Mouse (Mus musculus) heart, embryonic 12.5 days (tissue): ENCODE measurements around the gene Maml3. TPM values are rescaled to one million over a fixed set of nuclear protein-coding genes. Genes with fewer than 3 reads are reported as not detected.
A peak's percentile ranks its signal among the peaks of the same experiment; 100 is the strongest.

Source experiments
- ATAC-seq: fragments of 200-750 bp; cut with Nextera tagmentation; 2 replicates; pipeline ENCODE4 v1.8.0; 2017; ENCODE audit warnings: moderate TSS enrichment, moderate library complexity; ENCODE audit not compliant: insufficient number of reproducible peaks, low FRiP score
- H3K27ac ChIP-seq: fragments of 300-500 bp; sonication (generic); 2 replicates; pipeline ENCODE4 v1.5.1; 2016; ENCODE audit warnings: mild to moderate bottlenecking, moderate library complexity; ENCODE audit not compliant: poor library complexity, severe bottlenecking
- H3K27me3 ChIP-seq: fragments of 300-500 bp; sonication (generic); replicated peaks from 2 replicates; pipeline ENCODE4 v1.6.1; 2016; ENCODE audit warnings: mild to moderate bottlenecking, moderate library complexity
- H3K36me3 ChIP-seq: fragments of 300-500 bp; sonication (generic); 2 replicates; pipeline ENCODE4 v1.6.1; 2016; ENCODE audit warnings: mild to moderate bottlenecking, moderate library complexity
- H3K4me1 ChIP-seq: fragments of 300-500 bp; sonication (generic); replicated peaks from 2 replicates; pipeline ENCODE4 v1.6.1; 2016; ENCODE audit warnings: mild to moderate bottlenecking
- H3K4me2 ChIP-seq: fragments of 300-500 bp; sonication (generic); 2 replicates; pipeline ENCODE4 v1.6.1; 2016; ENCODE audit warnings: mild to moderate bottlenecking, moderate library complexity
- H3K4me3 ChIP-seq: fragments of 300-500 bp; sonication (generic); 2 replicates; pipeline ENCODE4 v1.5.1; 2016; ENCODE audit warnings: mild to moderate bottlenecking
- H3K9ac ChIP-seq: fragments of 300-500 bp; sonication (generic); 2 replicates; pipeline ENCODE4 v1.6.1; 2016; ENCODE audit warnings: mild to moderate bottlenecking, moderate library complexity
- H3K9me3 ChIP-seq: fragments of 300-500 bp; sonication (generic); replicated peaks from 2 replicates; pipeline ENCODE4 v1.6.1; 2016; ENCODE audit warnings: mild to moderate bottlenecking, moderate library complexity
- WGBS: fragments of 180-500 bp; shearing (Covaris S2); methylation state at CpG from one replicate; pipeline ENCODE4 v1.1.7; 2016; 5-methylcytosine and 5-hydroxymethylcytosine counted together
- polyA plus RNA-seq: library from polyadenylated mRNA; unstranded; fragments of >200 nt; fragmentation: Nextera tagmentation; extraction: Ambion mirVana; gene quantifications from 2 replicates; pipeline ENCODE4 v1.2.1, GENCODE M21; 2016

Gene Maml3
- polyA plus RNA-seq, 1 experiment from 2014 or later = 2.6 TPM

- H3K4me2 ChIP-seq = no peak overlapping the region
- ATAC-seq = no peak
- H3K4me1 ChIP-seq = peaks cover 9% of the 10 kb centered on the region
- H3K9me3 ChIP-seq = 0 out of 2 replicates have a peak, but pooled peaks cover 4% of the 10 kb centered on the region
- H3K27me3 ChIP-seq = no peaks in the 10 kb centered on the region
- no peak overlapping the region for H3K9ac ChIP-seq
- H3K36me3 ChIP-seq = no peaks in the 10 kb centered on the region
- 45% methylated on average over 5 of the region's 5 CpGs for WGBS
- H3K27ac ChIP-seq = no peak overlapping the region
- H3K4me3 ChIP-seq = no peak overlapping the region
Measured at GRCm38 (mm10) chr3:51924636-51925035, 180.2 kb downstream of the Maml3 start.

GRCm38 (mm10) chr3:51923800-51924199 lies 181.1 kb downstream of the Maml3 start:
- H3K36me3 ChIP-seq = no peaks in the 10 kb centered on the region
- H3K27me3 ChIP-seq = no peaks in the 10 kb centered on the region
- no peak overlapping the region for H3K27ac ChIP-seq
- 88% methylated on average over 6 of the region's 6 CpGs for WGBS
- no peak for ATAC-seq
- 0 out of 2 replicates have a peak, but pooled peaks cover 4% of the 10 kb centered on the region for H3K9me3 ChIP-seq
- H3K9ac ChIP-seq = no peak overlapping the region
- H3K4me3 ChIP-seq = no peak overlapping the region
- no peak overlapping the region for H3K4me2 ChIP-seq
- H3K4me1 ChIP-seq = peaks cover 9% of the 10 kb centered on the region

- Histone ChIP-seq H3K4me3 (no peak overlapping the region), H3K27ac (no peak overlapping the region), H3K9ac (0 out of 2 replicates have a peak overlapping the region, but pooled peaks have one; percentile 2), H3K4me2 (no peak overlapping the region), H3K27me3 (no peaks in the 10 kb centered on the region), H3K4me1 (peaks cover 35% of the 10 kb centered on the region), H3K9me3 (0 out of 2 replicates have a peak, but pooled peaks cover 4% of the 10 kb centered on the region), H3K36me3 (no peaks in the 10 kb centered on the region)
- 81% methylated on average over 4 of the region's 4 CpGs for WGBS
- ATAC-seq = peak; percentile 30; the same call in 1 of the 2 replicates
Measured at GRCm38 (mm10) chr3:51916902-51917301, 188.0 kb downstream of the Maml3 start.

GRCm38 (mm10) chr3:51916060-51916870 lies 188.6 kb downstream of the Maml3 start:
- Histone ChIP-seq H3K27me3 (no peaks in the 10 kb centered on the region), H3K36me3 (no peaks in the 10 kb centered on the region), H3K9me3 (0 out of 2 replicates have a peak, but pooled peaks cover 4% of the 10 kb centered on the region), H3K4me1 (peaks cover 36% of the 10 kb centered on the region), H3K4me3 (no peak overlapping the region), H3K9ac (no peak overlapping the region), H3K27ac (peak overlapping the region; percentile 84), H3K4me2 (peak overlapping the region; percentile 37)
- ATAC-seq = peak; percentile 79
- 17% methylated on average over 10 of the region's 10 CpGs for WGBS

- no peaks in the 10 kb centered on the region for H3K36me3 ChIP-seq
- 45% methylated on average over 1 of the region's 1 CpGs for WGBS
- H3K9me3 ChIP-seq = 0 out of 2 replicates have a peak, but pooled peaks cover 4% of the 10 kb centered on the region
- H3K27ac ChIP-seq = peak overlapping the region; percentile 84
- H3K4me1 ChIP-seq = peaks cover 41% of the 10 kb centered on the region
- no peaks in the 10 kb centered on the region for H3K27me3 ChIP-seq
- H3K4me3 ChIP-seq = no peak overlapping the region
- no peak for ATAC-seq
- H3K9ac ChIP-seq = no peak overlapping the region
- H3K4me2 ChIP-seq = no peak overlapping the region
Measured at GRCm38 (mm10) chr3:51915415-51915814, 189.5 kb downstream of the Maml3 start.

GRCm38 (mm10) chr3:51914900-51915299 lies 190.0 kb downstream of the Maml3 start:
- no peaks in the 10 kb centered on the region for H3K36me3 ChIP-seq
- 61% methylated on average over 4 of the region's 4 CpGs for WGBS
- no peak overlapping the region for H3K4me2 ChIP-seq
- no peaks in the 10 kb centered on the region for H3K27me3 ChIP-seq
- H3K27ac ChIP-seq = no peak overlapping the region
- H3K4me1 ChIP-seq = peaks cover 41% of the 10 kb centered on the region
- no peaks in the 10 kb centered on the region for H3K9me3 ChIP-seq
- H3K4me3 ChIP-seq = no peak overlapping the region
- H3K9ac ChIP-seq = no peak overlapping the region
- no peak for ATAC-seq

- 51% methylated on average over 8 of the region's 8 CpGs for WGBS
Measured at GRCm38 (mm10) chr3:51913498-51913897, 191.4 kb downstream of the Maml3 start.

GRCm38 (mm10) chr3:51912214-51912613 lies 192.7 kb downstream of the Maml3 start:
- no peaks in the 10 kb centered on the region for H3K27me3 ChIP-seq
- H3K9ac ChIP-seq = no peak overlapping the region
- no peak overlapping the region for H3K4me2 ChIP-seq
- peaks cover 58% of the 10 kb centered on the region for H3K4me1 ChIP-seq
- no peaks in the 10 kb centered on the region for H3K9me3 ChIP-seq
- no peak overlapping the region for H3K27ac ChIP-seq
- no peaks in the 10 kb centered on the region for H3K36me3 ChIP-seq
- H3K4me3 ChIP-seq = no peak overlapping the region
- ATAC-seq = no peak
- WGBS = 51% methylated on average over 8 of the region's 8 CpGs

More at GRCm38 (mm10) chr3:51913498-51913897, 191.4 kb downstream of the Maml3 start:
- no peak overlapping the region for H3K27ac ChIP-seq
- no peak for ATAC-seq
- peaks cover 52% of the 10 kb centered on the region for H3K4me1 ChIP-seq
- no peak overlapping the region for H3K4me3 ChIP-seq
- no peaks in the 10 kb centered on the region for H3K36me3 ChIP-seq
- H3K9me3 ChIP-seq = no peaks in the 10 kb centered on the region
- H3K4me2 ChIP-seq = no peak overlapping the region
- H3K27me3 ChIP-seq = no peaks in the 10 kb centered on the region
- H3K9ac ChIP-seq = no peak overlapping the region

- Histone ChIP-seq H3K9ac (no peak overlapping the region), H3K4me3 (no peak overlapping the region), H3K27ac (peak overlapping the region; percentile 28), H3K4me1 (peaks cover 51% of the 10 kb centered on the region), H3K36me3 (no peaks in the 10 kb centered on the region), H3K27me3 (no peaks in the 10 kb centered on the region), H3K9me3 (no peaks in the 10 kb centered on the region), H3K4me2 (peak overlapping the region; percentile 46)
- 16% methylated on average over 14 of the region's 14 CpGs for WGBS
- ATAC-seq = no peak
Measured at GRCm38 (mm10) chr3:51908437-51908990, 196.4 kb downstream of the Maml3 start.

- H3K4me3 ChIP-seq = no peak overlapping the region
- no peaks in the 10 kb centered on the region for H3K27me3 ChIP-seq
- H3K4me2 ChIP-seq = no peak overlapping the region
- H3K4me1 ChIP-seq = peaks cover 42% of the 10 kb centered on the region
- peak overlapping the region; percentile 17 for H3K27ac ChIP-seq
- 50% methylated on average over 10 of the region's 10 CpGs for WGBS
- no peaks in the 10 kb centered on the region for H3K9me3 ChIP-seq
- no peaks in the 10 kb centered on the region for H3K36me3 ChIP-seq
- H3K9ac ChIP-seq = no peak overlapping the region
- 0 out of 2 replicates have a peak, but pooled peaks have one; percentile 16 for ATAC-seq
Measured at GRCm38 (mm10) chr3:51907113-51907860, 197.6 kb downstream of the Maml3 start.

GRCm38 (mm10) chr3:51905903-51906302 lies 199.0 kb downstream of the Maml3 start:
- Histone ChIP-seq H3K27me3 (no peaks in the 10 kb centered on the region), H3K9me3 (no peaks in the 10 kb centered on the region), H3K27ac (peak overlapping the region; percentile 13; the same call in 1 of the 2 replicates), H3K4me2 (peak overlapping the region; percentile 2; the same call in 1 of the 2 replicates), H3K4me1 (peaks cover 42% of the 10 kb centered on the region), H3K36me3 (no peaks in the 10 kb centered on the region), H3K9ac (no peak overlapping the region), H3K4me3 (no peak overlapping the region)
- 57% methylated on average over 9 of the region's 9 CpGs for WGBS
- ATAC-seq = no peak
